Mouse (Mus musculus): Measurements from ENCODE around the gene Plekhg1. TPM values are rescaled to one million over a fixed set of nuclear protein-coding genes. Genes with fewer than 3 reads are reported as not detected.
A peak's percentile ranks its signal among the peaks of the same experiment; 100 is the strongest.

Gene Plekhg1
- total RNA-seq, 2 experiments from 2014 or later = 16.3 to 16.4 TPM

DNA sequence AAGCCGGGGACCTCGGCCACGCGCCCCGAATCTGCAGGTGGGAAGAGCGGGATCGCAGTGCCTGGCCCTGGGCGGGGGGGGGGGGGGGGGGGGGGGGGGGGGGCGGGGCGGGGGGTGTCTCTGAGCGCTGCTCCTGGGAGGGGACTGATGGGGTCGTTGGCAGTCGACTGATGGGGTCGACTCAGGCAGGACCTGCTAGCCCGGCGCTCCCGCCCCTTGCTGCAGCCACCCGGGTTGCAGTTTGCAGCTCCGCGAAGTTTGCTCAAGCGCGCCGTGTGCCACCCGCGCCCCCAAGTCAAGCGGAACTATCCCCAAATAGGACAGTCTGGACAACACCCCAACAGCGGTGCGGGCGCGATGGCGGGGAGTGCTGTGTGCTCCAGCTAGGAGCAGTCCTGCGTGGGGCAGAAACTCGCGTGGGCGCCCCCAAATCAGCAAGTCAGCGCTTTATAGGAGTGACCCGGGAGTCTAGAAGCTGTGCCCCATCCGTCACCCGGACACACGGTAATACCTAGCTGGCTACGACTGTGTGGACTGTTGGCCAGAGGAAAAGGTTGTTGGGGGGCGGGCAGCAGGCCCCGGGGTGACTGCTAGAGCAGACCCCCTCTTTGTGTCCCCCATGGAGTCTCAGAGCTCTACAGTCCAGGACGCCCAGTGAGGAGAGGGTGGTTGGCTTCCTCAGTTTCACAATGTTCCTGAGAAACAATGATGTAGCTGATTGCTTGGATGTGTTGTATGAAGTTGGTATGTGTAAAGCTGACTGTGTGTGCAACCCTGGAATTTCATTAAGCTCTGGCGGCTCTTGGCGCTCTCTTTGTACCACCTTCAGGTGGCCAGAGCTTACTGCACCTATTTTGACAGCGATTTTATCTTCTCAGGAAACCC lies 582 bp downstream of the Plekhg1 start:
- peak; percentile 59 to 61 for DNase-seq

GRCm38 (mm10) chr10:3741791-3742190 lies 1.6 kb downstream of the Plekhg1 start:
- intact Hi-C loops (cut with DNase I) = loop anchor here (2.0 to 5.0 kb wide), 5 partner anchors 63 to 169 kb away; no protein-coding TSS in a partner anchor
- no peak for DNase-seq

More for the DNA sequence above, 582 bp downstream of the Plekhg1 start:
- intact Hi-C loops (cut with DNase I) = loop anchor here (1.0 to 5.0 kb wide), 6 partner anchors 64 to 203 kb away; no protein-coding TSS in a partner anchor

GRCm38 (mm10) chr10:3743069-3743468 lies 2.9 kb downstream of the Plekhg1 start:
- intact Hi-C loops (cut with DNase I) = loop anchor here (5.0 kb wide), 3 partner anchors 89 to 151 kb away; no protein-coding TSS in a partner anchor

DNA sequence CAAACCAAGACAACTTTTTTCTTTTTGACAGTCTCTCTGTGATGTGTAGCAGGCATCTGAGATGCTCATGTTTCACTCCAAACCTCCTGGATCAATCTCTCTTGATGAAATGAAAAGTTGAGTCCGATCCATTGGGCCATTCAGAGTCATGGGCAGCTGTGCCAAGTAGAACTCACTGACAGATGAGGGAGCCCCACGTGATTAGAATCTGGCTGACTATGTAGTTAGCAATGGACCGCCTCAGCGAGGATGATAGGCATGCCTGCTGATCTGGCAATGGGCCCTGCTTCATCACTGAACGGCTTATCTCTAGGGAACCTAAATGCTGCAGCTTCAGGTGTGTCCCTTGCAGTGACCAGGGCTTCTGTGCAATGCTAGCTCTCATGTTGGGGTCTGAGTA lies 3.7 kb downstream of the Plekhg1 start:
- intact Hi-C loops (cut with DNase I) = loop anchor here (5.0 kb wide), 3 partner anchors 88 to 152 kb away; no protein-coding TSS in a partner anchor
- no peak for DNase-seq

More at GRCm38 (mm10) chr10:3743069-3743468, 2.9 kb downstream of the Plekhg1 start:
- DNase-seq = peak; percentile 45 to 57

DNA sequence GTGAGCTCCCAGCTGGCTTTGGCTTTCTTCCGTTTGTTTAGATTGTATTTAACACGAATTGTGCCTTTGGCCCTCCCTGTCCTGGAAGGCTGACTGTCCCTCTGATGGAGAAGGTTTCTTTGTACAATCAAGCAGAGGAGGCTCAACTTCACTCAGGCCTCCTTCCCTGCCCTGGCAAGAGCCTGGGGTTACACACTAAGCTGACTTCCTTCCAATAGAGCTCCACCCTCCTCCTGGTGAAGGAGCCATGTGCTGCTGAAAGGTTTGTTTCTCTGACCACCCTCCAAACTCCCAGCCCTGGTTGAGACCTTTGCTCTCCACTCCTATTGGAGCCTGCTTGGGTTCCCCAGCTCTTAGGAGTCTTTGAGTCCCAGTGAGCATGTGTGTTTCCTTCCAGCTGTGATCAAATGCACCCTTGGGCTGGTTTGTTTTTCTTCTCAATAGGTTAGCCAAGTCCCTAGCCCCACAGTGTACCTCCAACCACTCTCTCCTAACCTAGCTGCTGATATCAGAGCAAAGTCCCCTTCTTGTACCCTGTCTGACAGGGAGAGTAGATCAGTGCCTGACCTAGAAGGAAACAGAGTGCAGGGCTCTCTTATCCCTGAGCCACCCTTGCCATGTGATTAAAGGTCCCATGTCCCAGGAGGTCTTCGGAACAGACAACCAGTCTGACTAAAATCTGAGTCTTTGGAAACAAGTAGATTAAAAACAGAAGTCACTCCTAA lies 6.8 kb downstream of the Plekhg1 start:
- peak; percentile 20 to 28 for DNase-seq
- intact Hi-C loops (cut with DNase I) = loop anchor here (5.0 kb wide), 1 partner anchor 35 kb away; no protein-coding TSS in a partner anchor

- intact Hi-C loops (cut with DNase I) = loop anchor here (5.0 kb wide), 1 partner anchor 33 kb away; no protein-coding TSS in a partner anchor
- DNase-seq = no peak
Observed at GRCm38 (mm10) chr10:3749580-3749979, 9.4 kb downstream of the Plekhg1 start.

DNA sequence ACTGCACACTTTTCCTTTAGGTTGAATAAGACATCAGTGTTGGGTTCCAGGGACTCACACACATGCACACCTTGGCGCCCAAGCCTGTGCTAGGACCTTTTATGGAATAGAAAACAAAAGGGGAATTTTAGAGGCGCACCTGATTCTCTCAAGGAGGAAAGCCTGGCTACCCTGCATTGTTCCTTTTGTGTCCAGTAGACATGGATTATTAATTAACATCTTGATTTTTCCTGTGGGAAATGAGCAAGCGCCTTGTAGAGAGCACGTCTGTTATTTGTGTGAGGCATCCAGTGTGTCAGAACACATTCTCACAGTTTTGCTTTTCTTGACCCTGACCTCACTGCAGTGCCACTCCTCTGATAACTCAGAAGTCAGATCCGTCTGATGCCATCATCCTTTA lies 21.8 kb downstream of the Plekhg1 start:
- DNase-seq = no peak
- intact Hi-C loops (cut with DNase I) = loop anchor here (5.0 kb wide), 1 partner anchor 40 kb away; no protein-coding TSS in a partner anchor

DNA sequence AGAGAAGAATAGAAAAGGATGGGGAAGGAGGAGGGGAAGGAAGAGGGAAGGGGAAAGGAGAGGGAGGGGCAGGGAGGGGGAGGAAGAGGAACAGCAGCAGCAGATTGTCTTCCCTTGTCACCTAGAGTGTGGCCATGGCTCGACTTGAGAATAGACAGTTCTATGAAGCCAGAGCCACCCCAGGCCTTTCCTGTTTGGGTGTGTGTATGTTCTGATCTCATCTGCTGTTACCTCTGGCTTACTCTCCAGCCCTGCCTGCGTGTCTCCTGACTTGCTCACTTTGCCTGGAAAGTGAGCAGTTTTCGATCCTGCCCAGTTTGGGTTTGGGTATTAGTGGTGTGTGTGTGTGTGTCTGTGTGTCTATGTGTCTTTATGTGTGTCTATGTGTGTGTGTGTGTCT lies 23.0 kb downstream of the Plekhg1 start:
- no peak for DNase-seq
- intact Hi-C loops (cut with DNase I) = loop anchor here (5.0 kb wide), 1 partner anchor 39 kb away; no protein-coding TSS in a partner anchor

DNA sequence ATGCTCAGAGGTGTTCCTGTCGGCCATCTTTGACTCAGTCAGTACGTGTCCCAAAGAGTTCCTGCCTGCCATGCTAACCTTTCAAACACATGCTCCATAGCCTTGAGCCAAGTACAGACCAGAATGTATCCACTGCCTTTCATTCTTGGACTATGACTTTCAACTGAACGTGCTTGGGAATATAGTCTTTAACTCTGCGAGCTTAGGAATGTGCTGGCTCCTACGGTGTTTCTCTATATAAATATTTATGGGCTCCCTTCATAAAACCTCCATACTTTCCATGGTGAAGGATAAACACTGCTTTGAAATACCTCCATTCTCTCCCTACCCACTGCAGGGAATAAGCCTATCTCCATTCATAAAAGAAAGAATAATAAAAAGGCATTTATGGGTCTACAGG lies 29.0 kb downstream of the Plekhg1 start:
- no peak for DNase-seq
- intact Hi-C loops (cut with DNase I) = no loop called here

GRCm38 (mm10) chr10:3774330-3774729 lies 34.2 kb downstream of the Plekhg1 start:
- intact Hi-C loops (cut with DNase I) = no loop called here
- DNase-seq = no peak

DNA sequence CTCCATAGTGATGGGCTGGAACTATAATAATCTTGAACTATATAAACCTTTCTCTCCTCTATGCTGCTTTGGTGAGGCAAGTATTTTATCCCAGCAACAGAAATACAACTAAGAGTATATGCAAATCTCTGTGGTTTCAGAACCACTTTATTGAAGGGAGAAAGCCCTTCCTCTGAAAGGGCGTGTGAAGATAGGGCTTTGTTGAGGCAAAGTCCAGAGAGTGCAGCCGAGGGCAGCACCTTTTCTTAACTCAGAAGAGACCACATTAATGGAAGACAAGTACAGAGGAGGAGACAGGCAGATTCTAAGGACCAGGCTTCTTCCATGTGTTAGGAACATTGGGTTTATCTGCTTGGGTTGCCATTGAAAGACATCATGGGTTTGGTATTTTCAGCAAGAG lies 36.6 kb downstream of the Plekhg1 start:
- intact Hi-C loops (cut with DNase I) = no loop called here
- DNase-seq = no peak

DNA sequence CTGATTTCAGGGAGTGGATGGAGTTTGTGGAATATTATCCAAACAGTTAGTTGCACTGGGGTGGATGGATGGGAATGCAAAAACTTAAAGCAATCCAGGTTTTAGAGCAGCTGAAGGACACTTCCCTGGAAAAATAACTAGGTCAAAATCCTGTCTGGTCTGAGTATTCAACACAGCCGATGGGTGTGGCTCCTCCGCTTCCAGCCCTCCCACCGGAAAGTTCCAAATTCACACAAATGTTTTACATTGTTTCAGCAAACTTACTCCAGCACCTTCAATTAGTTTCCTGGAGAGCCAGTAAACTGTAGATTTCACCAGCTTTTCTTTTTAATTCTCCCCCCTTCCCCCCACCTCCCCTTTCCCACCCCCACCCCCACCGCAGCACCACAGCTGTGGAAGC lies 45.2 kb downstream of the Plekhg1 start:
- intact Hi-C loops (cut with DNase I) = loop anchor here (5.0 kb wide), 1 partner anchor 193 kb away; no protein-coding TSS in a partner anchor
- DNase-seq = peak; percentile 17 to 23

DNA sequence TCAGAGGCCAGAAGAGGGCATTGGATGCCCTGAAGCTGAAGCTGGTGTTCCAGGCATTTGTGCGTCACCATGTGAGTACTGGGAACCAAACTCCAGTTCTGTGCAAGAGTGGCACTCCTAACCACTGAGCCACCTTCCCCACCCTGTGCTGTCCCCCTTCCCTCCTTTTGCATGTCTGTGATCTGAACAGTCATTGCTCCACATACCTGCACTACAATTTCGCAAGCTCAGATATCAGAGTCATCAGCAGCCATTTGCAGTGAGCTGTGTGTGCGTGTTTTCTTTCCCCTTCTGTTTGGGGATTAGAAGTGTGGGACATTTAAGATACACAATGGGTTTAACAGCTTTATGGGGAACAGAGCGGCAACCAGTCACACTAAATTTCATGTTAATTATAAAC lies 46.4 kb downstream of the Plekhg1 start:
- no peak for DNase-seq
- intact Hi-C loops (cut with DNase I) = loop anchor here (5.0 kb wide), 1 partner anchor 194 kb away; no protein-coding TSS in a partner anchor

DNA sequence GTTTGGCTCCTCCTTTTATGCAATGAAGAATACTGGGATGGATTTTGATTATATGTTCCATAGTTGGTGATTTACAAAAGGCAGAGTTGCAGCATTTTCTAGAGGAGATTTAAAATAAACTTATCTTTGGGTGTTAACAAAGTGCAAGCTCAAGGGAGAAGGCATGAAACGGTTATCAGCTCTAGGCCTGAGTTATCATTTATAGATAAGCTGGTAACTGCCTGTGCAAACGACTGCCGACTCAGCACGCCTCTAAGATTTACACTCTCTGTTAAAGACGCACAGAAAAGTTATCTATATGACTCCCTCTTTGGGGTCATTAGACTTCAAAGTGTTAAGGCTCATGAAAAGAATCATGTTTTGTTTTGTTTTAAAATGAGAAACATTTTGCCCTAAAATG lies 46.8 kb downstream of the Plekhg1 start:
- DNase-seq = no peak
- intact Hi-C loops (cut with DNase I) = loop anchor here (5.0 kb wide), 1 partner anchor 195 kb away; no protein-coding TSS in a partner anchor

- intact Hi-C loops (cut with DNase I) = no loop called here
- no peak for DNase-seq
Observed at GRCm38 (mm10) chr10:3793825-3794224, 53.7 kb downstream of the Plekhg1 start.

DNA sequence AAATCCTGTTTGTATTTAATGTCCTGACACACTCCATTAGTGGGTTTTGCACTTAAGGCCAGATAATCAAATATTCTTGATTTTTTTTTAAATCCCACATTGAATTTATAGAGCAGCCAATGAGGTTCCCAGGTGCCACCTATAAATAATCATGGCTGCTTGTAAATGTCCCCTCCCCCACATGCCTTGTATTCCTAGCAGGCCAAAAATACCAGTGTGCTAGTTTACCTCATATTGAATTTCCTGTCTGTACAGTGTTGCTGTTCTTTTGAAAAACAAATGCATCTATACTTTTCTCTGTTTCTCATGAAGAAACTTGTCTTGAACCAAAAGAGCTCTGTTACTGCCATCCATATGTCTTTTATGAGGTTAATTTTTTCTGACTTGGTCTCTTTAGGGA lies 59.3 kb downstream of the Plekhg1 start:
- DNase-seq = no peak

GRCm38 (mm10) chr10:3801254-3801653 lies 61.1 kb downstream of the Plekhg1 start:
- no peak for DNase-seq

More for the DNA sequence above, 59.3 kb downstream of the Plekhg1 start:
- intact Hi-C loops (cut with DNase I) = no loop called here

GRCm38 (mm10) chr10:3805334-3805733 lies 65.2 kb downstream of the Plekhg1 start:
- peak; percentile 21 to 36 for DNase-seq

More at GRCm38 (mm10) chr10:3801254-3801653, 61.1 kb downstream of the Plekhg1 start:
- intact Hi-C loops (cut with DNase I) = loop anchor here (5.0 kb wide), 2 partner anchors 39 to 229 kb away; no protein-coding TSS in a partner anchor

GRCm38 (mm10) chr10:3807980-3808379 lies 67.8 kb downstream of the Plekhg1 start:
- intact Hi-C loops (cut with DNase I) = loop anchor here (5.0 kb wide), 2 partner anchors 39 to 134 kb away; no protein-coding TSS in a partner anchor
- DNase-seq = no peak

More at GRCm38 (mm10) chr10:3805334-3805733, 65.2 kb downstream of the Plekhg1 start:
- intact Hi-C loops (cut with DNase I) = loop anchor here (2.0 to 5.0 kb wide), 3 partner anchors 42 to 137 kb away; partner anchors contain the start of gene Plekhg1
